Mouse (Mus musculus): ENCODE results near the gene Cerk.

The Cerk gene

GRCm38 (mm10) chr15:86122261-86122949 lies 63.5 kb downstream of the Cerk start:
- intact Hi-C loops (cut with DNase I) = loop anchor here (5.0 kb wide), 1 partner anchor 35 kb away; no protein-coding TSS in a partner anchor

DNA sequence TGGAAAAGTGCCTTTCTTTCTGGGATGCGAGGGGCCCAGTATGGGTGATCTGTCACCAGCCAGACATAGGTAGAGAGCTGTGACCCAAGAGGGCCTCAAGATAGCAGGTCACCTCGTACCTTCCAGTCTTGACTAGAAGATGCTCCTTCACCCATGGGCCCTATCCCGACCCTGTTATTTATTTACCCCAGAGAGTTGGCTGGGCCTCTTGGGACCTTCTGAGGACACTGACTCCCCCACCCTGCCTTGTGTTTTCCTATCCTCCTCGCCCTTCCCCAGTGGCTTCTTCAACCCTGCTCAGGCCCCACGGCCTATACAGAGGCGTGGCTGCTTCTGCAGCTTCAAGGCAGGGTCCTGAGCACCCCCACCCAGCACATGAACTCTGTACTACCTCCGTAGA lies 66.8 kb downstream of the Cerk start:
- intact Hi-C loops (cut with DNase I) = loop anchor here (10.0 kb wide), 1 partner anchor 224 kb away; no protein-coding TSS in a partner anchor

GRCm38 (mm10) chr15:86117115-86118100 lies 68.5 kb downstream of the Cerk start:
- intact Hi-C loops (cut with DNase I) = loop anchor here (10.0 kb wide), 1 partner anchor 223 kb away; no protein-coding TSS in a partner anchor

DNA sequence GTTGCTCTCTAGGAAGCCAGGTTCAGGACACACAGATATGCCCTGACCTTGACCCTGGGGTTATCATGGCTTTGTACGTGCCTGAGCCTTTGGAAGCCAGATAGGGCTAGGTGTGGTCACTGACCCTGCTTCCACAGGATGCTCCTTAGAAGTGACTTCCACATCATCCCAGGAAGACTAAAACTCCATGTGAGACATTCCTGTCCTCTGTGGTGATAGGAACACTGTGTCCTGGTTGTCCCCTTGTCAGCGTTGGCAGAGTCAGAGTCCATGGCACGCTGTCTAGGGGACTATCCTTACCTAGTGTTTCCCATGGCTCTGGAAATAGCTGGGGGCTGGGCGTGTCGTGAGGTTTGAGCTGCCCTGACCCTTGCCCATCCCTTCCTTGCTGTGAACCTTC lies 69.5 kb downstream of the Cerk start:
- intact Hi-C loops (cut with DNase I) = loop anchor here (10.0 kb wide), 1 partner anchor 222 kb away; no protein-coding TSS in a partner anchor

DNA sequence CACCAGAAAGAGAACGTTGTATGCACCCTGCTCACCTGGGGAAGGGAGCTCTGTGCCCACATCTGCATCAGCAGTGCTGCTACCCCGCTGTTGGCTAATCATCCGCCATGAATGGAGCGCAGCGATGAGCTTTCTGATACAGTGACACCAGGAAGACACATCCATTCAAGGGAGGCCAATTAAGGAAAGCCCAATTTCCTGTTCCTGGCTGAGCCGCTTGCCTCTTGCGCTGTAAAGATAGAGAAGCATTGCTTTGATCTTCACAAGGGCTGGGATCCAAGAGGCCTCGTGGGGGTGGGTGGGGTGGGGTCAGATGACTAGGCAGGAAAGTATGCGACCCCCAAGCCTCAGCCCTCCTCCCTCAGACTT lies 72.6 kb downstream of the Cerk start:
- intact Hi-C loops (cut with DNase I) = loop anchor here (10.0 kb wide), 1 partner anchor 219 kb away; no protein-coding TSS in a partner anchor

- intact Hi-C loops (cut with DNase I) = loop anchor here (10.0 kb wide), 1 partner anchor 218 kb away; no protein-coding TSS in a partner anchor
Observed at GRCm38 (mm10) chr15:86112707-86113341, 73.1 kb downstream of the Cerk start.

GRCm38 (mm10) chr15:86110361-86111103 lies 75.4 kb downstream of the Cerk start:
- intact Hi-C loops (cut with DNase I) = loop anchor here (10.0 kb wide), 1 partner anchor 216 kb away; no protein-coding TSS in a partner anchor

- intact Hi-C loops (cut with DNase I) = loop anchor here (10.0 kb wide), 1 partner anchor 215 kb away; no protein-coding TSS in a partner anchor
Observed at GRCm38 (mm10) chr15:86109650-86110211, 76.2 kb downstream of the Cerk start.

DNA sequence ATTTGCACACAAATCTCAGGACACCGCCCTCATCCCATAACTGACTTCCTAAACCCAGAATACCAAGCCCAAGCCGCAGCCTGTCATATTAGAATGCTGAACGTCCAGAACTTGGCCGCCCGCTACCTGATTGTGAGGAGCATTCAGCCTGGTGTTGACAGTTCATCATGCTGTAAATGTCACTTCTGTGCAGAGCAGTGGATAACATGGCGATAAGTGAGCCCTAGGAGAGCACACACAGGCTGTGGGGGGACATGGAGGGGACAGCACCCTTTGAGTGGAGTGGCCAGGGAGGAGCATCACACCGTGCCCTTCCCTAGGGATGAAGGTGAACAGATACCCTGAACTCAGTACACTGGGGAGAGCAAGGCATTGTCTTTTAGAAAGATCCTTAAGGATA lies 76.7 kb downstream of the Cerk start:
- intact Hi-C loops (cut with DNase I) = no loop called here

GRCm38 (mm10) chr15:86107831-86108471 lies 78.0 kb downstream of the Cerk start:
- intact Hi-C loops (cut with DNase I) = no loop called here

DNA sequence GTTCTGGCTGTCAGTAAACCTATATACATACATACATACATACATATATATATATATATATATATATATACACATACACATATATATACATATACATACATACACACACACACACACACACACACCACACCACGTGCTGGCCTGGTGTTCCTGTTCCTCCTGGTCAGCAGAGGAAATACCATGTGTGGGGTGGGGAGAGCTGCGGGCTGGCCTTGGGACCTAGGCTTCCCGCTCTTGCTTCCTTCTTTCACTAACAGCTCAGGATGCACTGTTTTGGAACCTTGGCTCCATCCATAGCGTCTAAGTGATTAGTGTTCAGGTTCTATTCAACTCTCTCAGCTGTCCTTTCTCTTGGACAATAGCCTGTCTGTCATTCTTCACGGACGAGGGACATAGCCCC lies 80.2 kb downstream of the Cerk start:
- intact Hi-C loops (cut with DNase I) = no loop called here

GRCm38 (mm10) chr15:86105345-86105697 lies 80.6 kb downstream of the Cerk start:
- intact Hi-C loops (cut with DNase I) = no loop called here

DNA sequence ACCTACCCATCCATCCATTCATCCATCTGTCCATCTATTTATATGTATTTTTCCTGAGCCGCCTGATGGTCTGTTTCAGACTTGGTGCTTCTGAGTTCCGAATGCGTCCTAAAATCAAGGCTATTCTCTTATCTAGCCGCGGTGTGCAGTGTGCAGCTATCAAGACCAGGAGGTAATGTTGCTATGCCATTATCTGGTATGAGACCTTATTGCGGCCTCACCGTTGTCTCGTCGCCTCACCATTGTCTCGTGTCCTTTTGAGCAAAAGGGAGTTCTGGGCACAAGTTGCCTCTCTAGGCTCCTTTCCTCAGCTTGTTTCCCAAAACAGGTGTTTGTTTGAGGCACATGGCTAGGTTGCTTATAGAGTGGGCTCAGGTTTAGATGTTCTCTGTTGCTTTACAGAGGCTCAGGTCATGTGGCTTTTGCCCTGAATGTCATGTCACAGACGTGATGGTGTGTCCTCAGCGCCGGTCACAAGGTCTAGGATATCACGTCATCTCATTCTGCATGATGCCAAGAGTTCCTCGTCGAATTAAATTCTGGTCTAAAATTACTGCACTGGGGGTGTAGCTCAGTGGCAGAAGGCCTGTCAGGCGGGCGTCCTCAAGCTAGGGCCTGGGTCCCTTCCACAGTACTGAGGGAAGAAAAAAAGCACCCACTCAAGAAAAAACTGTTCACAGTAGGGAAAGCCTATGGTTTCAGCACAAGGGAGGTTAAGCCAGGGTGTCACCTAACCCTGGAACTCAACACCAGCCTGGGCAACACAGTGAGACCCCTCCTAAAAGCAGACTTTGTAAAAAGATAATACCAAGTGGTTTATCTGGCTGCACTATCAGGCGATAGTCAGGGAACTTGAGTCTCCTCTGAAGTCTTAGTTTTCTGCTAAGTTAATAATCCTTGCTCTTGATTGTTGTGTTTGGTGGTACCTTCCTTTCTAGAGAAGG lies 81.3 kb downstream of the Cerk start:
- intact Hi-C loops (cut with DNase I) = no loop called here

DNA sequence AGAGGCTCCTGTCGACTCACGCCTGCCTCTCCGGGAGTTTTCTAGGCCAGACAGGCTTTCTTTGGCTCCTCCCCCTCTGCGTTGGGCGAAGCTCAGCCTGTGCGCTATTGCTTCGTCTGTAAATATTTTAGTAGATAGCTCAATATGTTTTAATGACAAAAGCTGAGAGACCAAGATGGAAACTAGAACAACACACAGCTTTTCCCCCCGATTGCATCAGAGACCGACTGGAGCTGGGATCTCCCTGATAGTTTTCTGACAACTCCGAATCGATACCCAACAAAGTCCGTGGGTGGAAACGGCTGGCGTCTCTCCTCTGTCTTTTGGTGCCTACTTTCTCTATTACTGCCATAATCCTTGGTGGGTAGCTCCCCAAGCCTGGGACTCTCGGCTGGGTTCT lies 83.6 kb downstream of the Cerk start:
- intact Hi-C loops (cut with DNase I) = no loop called here

DNA sequence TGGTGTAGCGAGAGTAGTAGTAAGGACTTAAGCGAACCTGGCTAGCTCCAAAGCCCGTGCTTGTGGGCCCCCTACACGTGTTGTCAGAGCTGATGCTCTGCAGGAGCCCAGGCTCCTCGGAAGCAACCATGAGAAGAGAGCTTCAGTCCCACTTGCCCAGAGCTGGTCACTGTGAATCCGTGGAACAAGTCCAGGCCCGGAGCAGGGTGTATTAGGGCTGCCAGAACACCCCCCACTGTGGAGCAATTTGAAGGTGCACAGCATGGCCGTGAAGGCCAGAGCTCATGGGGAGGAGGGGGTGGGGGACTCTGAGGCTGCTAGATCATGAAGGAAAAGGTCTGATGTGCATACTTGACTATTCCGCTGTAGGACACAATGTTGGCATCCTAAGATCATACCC lies 84.4 kb downstream of the Cerk start:
- intact Hi-C loops (cut with DNase I) = no loop called here

DNA sequence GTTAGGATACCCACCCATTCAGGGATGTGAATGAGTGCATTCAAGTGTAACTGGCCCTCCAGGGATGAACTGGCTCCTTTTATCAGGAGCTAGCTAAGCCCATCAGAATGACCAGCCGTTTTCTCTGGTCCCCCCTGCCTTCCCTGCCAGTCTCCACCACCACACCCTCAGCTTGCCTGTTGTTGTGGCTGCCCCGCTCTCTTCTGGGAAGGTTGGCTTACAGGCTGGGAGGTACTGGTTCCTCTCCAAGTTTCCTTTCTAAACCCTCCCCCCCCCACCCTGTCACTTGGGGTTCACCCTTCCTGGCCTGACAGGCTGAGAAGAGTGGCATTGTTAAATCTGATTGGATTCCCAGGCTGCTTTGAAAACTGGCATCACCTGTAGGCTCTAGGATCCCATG lies 88.1 kb downstream of the Cerk start:
- intact Hi-C loops (cut with DNase I) = loop anchor here (2.0 kb wide), 1 partner anchor 17 kb away; no protein-coding TSS in a partner anchor

DNA sequence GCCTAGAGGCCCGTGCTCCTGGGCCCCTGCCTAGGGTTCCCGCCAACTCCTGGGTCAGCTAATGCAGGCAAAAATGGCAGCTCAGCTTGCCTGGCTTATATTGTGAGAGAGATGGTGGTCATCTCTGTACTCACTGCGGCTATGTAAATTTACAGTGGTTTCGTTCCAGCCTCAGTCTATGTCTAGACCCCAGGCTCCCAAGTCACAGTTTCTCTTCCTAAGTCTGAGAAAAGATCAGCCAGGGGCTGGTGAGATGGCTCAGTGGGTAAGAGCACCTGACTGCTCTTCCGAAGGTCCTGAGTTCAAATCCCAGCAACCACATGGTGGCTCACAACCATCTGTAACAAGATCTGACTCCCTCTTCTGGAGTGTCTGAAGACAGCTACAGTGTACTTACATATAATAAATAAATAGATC lies 89.3 kb downstream of the Cerk start:
- intact Hi-C loops (cut with DNase I) = loop anchor here (2.0 kb wide), 1 partner anchor 16 kb away; no protein-coding TSS in a partner anchor

All from adrenal gland (tissue).